ENCODE assay signal across 25 mouse cellular contexts in genomic region chr19:11055700-11056099, GRCm38 (mm10). TPM values are rescaled to one million over a fixed set of nuclear protein-coding genes. Genes with fewer than 3 reads are reported as not detected.
DNase-seq lines count a peak whose midpoint lies in the region; ATAC-seq and TF ChIP-seq lines count a peak whose summit lies in the region.
"Not testable (repeated sequence)": the region's sequence is repeated elsewhere in the genome, so short reads cannot be mapped to it uniquely, and the experiment has no call there.
"Had no signal": no experiment of that assay in that cellular context is flagged by ENCODE, and none has a peak within 500 bp of the region (broad histone marks: within the 10 kb centered on the region; RNA-seq: fewer than 3 reads in every experiment).

No protein-coding gene starts in this region.

- H3K4me1 ChIP-seq in intestine, postnatal 0 days (replicated peaks; ENCODE audit: control insufficient read depth, insufficient read depth, low read length): not testable (repeated sequence)

- not testable (repeated sequence) for H3K27ac ChIP-seq in intestine, postnatal 0 days (ENCODE audit: low read depth, low read length)

- DNase-seq in CD4-positive helper T cell, adult 2 months (ENCODE audit: low read depth, low spot score): peak; percentile 65
- peak; percentile 88 for DNase-seq in adipocyte (ENCODE audit: low spot score)
- peak; percentile 46 for DNase-seq in gastrocnemius, postnatal 25 days
- peak; percentile 82 to 84 for DNase-seq in heart, adult 9 months (ENCODE audit: low spot score in 2 of 2)
- peak; percentile 62 for DNase-seq in lung, postnatal 25 days (ENCODE audit: low spot score)
- DNase-seq in skeletal muscle tissue, adult 2 months (ENCODE audit: low read depth, low spot score): peak; percentile 70

- TF ChIP-seq CTCF in intestine, postnatal 0 days (IDR thresholded peaks at IDR 0.05; ENCODE audit: low read depth): not testable (repeated sequence)

- not testable (repeated sequence) for H3K9me3 ChIP-seq in intestine, postnatal 0 days (ENCODE audit: control insufficient read depth)

- not testable (repeated sequence) for H3K4me3 ChIP-seq in intestine, postnatal 0 days (ENCODE audit: low read depth, low read length)

- peak; percentile 50; the same call in 1 of the 2 replicates for ATAC-seq in intestine, postnatal 0 days

- H3K9ac ChIP-seq in intestine, postnatal 0 days (ENCODE audit: low read depth, low read length): not testable (repeated sequence)

- WGBS in intestine, postnatal 0 days: 50% methylated on average over 1 of the region's 1 CpGs

- H3K27me3 ChIP-seq in intestine, postnatal 0 days (replicated peaks; ENCODE audit: control insufficient read depth, insufficient read depth, low read length): not testable (repeated sequence)

- H3K36me3 ChIP-seq in intestine, postnatal 0 days (ENCODE audit: control insufficient read depth, insufficient read depth): not testable (repeated sequence)

- not testable (repeated sequence) for H3K4me2 ChIP-seq in intestine, postnatal 0 days (replicated peaks; ENCODE audit: low read depth)

RNA-seq across cellular contexts. Expression of gene Ms4a8a, which starts 25.2 kb away (rescaled TPM):
- total RNA-seq in gastrocnemius, postnatal 25 days (2021): under 1 TPM; 0.33 to 0.88 TPM
- 66.9 and 75.7 TPM in 2 replicates for polyA plus RNA-seq in intestine, postnatal 0 days (2015; fragmentation: Nextera tagmentation; extraction: Ambion mirVana)
- total RNA-seq: G1E; left cerebral cortex, postnatal 25 days had no signal
- polyA plus RNA-seq: embryonic facial prominence, embryonic 14.5 days; forebrain, embryonic 13.5 days; G1E; heart, embryonic 10.5 days; hindbrain, embryonic 10.5 days; hindbrain, embryonic 16.5 days; kidney, postnatal 0 days; limb, embryonic 13.5 days; liver, embryonic 13.5 days; lung, embryonic 14.5 days; midbrain, embryonic 12.5 days; neural tube, embryonic 11.5 days; Patski had no signal

RNA-seq across cellular contexts. Expression of gene Ms4a18, which starts 37.9 kb away (rescaled TPM):
- not detected for total RNA-seq in gastrocnemius, postnatal 25 days (2021)
- 30.9 and 31.8 TPM in 2 replicates for polyA plus RNA-seq in intestine, postnatal 0 days (2015; fragmentation: Nextera tagmentation; extraction: Ambion mirVana)
- total RNA-seq: adrenal gland, postnatal 14 days; G1E; gastrocnemius, adult 8-10 months; left cerebral cortex, adult 18-20 months; left cerebral cortex, postnatal 25 days had no signal
- polyA plus RNA-seq: embryonic facial prominence, embryonic 14.5 days; forebrain, embryonic 13.5 days; G1E; heart, embryonic 10.5 days; heart, embryonic 16.5 days; hindbrain, embryonic 10.5 days; hindbrain, embryonic 16.5 days; kidney, postnatal 0 days; limb, embryonic 13.5 days; liver, embryonic 13.5 days; lung, embryonic 14.5 days; midbrain, embryonic 12.5 days; neural tube, embryonic 11.5 days; Patski had no signal
